Comparison of ENCODE assay signal across 21 mouse cellular contexts in genomic region chr8:103292896-103293295, GRCm38 (mm10).
DNase-seq lines count a peak whose midpoint lies in the region; ATAC-seq and TF ChIP-seq lines count a peak whose summit lies in the region.
"Had no signal": no experiment of that assay in that cellular context is flagged by ENCODE, and none has a peak within 500 bp of the region (broad histone marks: within the 10 kb centered on the region; RNA-seq: fewer than 3 reads in every experiment).

No protein-coding gene starts in this region.

- in situ Hi-C loops in Patski (cut with MboI; ENCODE audit: low pct_unique_long_range_greater_than_20kb): no loop called here

- H3K9ac ChIP-seq in embryonic facial prominence, embryonic 13.5 days: no peak overlapping the region
- H3K9ac ChIP-seq: embryonic facial prominence, embryonic 15.5 days; forebrain, embryonic 12.5 days; heart, embryonic 12.5 days; hindbrain, embryonic 14.5 days; intestine, embryonic 15.5 days had no signal

- DNase-seq in frontal cortex, adult 2 months (ENCODE audit: extremely low spot score in 1 of 2, low spot score in 1 of 2): no peak
- peak; percentile 37 for DNase-seq in Patski (ENCODE audit: low read depth, low spot score)
- DNase-seq in retina, postnatal 1 day: peak; percentile 28
- no peak for DNase-seq in left cerebral cortex, postnatal 10 days (ENCODE audit: extremely low spot score in 1 of 2, low spot score in 2 of 2)
- no peak for DNase-seq in embryo, embryonic 9.5 days (ENCODE audit: extremely low spot score)
- no peak for DNase-seq in lung, postnatal 14 days
- DNase-seq: adrenal gland, postnatal 14 days; cerebellum, adult 2 months; cerebellum, postnatal 14 days; gastrocnemius, adult 2 months; gastrocnemius, postnatal 25 days had no signal

- no peak for TF ChIP-seq CTCF in Patski (IDR thresholded peaks at IDR 0.05)

- 25% methylated on average over 2 of the region's 2 CpGs for WGBS in embryonic facial prominence, embryonic 13.5 days

- H3K4me1 ChIP-seq in embryonic facial prominence, embryonic 13.5 days: peaks cover 28% of the 10 kb centered on the region
- H3K4me1 ChIP-seq: heart, embryonic 12.5 days; intestine, embryonic 15.5 days had no signal

- no peaks in the 10 kb centered on the region for H3K27me3 ChIP-seq in Patski
- H3K27me3 ChIP-seq in embryonic facial prominence, embryonic 13.5 days: no peaks in the 10 kb centered on the region
- H3K27me3 ChIP-seq: CH12.LX; embryonic facial prominence, embryonic 15.5 days; heart, embryonic 12.5 days; intestine, embryonic 15.5 days had no signal

- 0 out of 2 replicates have a peak overlapping the region, but pooled peaks have one; percentile 5 for H3K27ac ChIP-seq in embryonic facial prominence, embryonic 13.5 days
- H3K27ac ChIP-seq: embryonic facial prominence, embryonic 15.5 days; forebrain, embryonic 12.5 days; gastrocnemius, adult 2 months; hindbrain, embryonic 10.5 days; hindbrain, embryonic 14.5 days; intestine, embryonic 15.5 days had no signal

- no peak overlapping the region for H3K4me2 ChIP-seq in embryonic facial prominence, embryonic 13.5 days
- H3K4me2 ChIP-seq: embryonic facial prominence, embryonic 15.5 days; forebrain, embryonic 12.5 days; heart, embryonic 12.5 days; hindbrain, embryonic 14.5 days; intestine, embryonic 15.5 days had no signal

- no peaks in the 10 kb centered on the region for H3K9me3 ChIP-seq in embryonic facial prominence, embryonic 13.5 days
- H3K9me3 ChIP-seq: embryonic facial prominence, embryonic 15.5 days; forebrain, embryonic 12.5 days; heart, embryonic 12.5 days; hindbrain, embryonic 10.5 days; intestine, embryonic 15.5 days had no signal

- CTCF ChIA-PET in Patski (lab: Charles Lee): interaction anchor here (1.0 to 1.4 kb wide), 2 partner anchors 9 to 16 kb away, joined by 3 to 5 read pairs; no protein-coding TSS in a partner anchor

- POLR2A ChIA-PET in Patski (lab: Charles Lee): no interaction called here

- intact Hi-C loops in left cerebral cortex, postnatal 10 days (cut with DNase I): no loop called here

- ATAC-seq in frontal cortex, adult (ENCODE audit: low TSS enrichment): peak; percentile 25; the same call in 1 of the 2 replicates
- ATAC-seq in Patski: peak; percentile 95
- no peak for ATAC-seq in embryonic facial prominence, embryonic 13.5 days (ENCODE audit: insufficient number of reproducible peaks, insufficient read depth, low FRiP score, low TSS enrichment, low read depth)
- ATAC-seq: forebrain, embryonic 16.5 days; intestine, embryonic 15.5 days had no signal

- no peaks in the 10 kb centered on the region for H3K36me3 ChIP-seq in embryonic facial prominence, embryonic 13.5 days
- H3K36me3 ChIP-seq: embryonic facial prominence, embryonic 15.5 days; forebrain, embryonic 12.5 days; heart, embryonic 12.5 days; hindbrain, embryonic 10.5 days; intestine, embryonic 15.5 days had no signal

- no peak overlapping the region for H3K4me3 ChIP-seq in embryonic facial prominence, embryonic 13.5 days
- H3K4me3 ChIP-seq: embryonic facial prominence, embryonic 15.5 days; forebrain, embryonic 12.5 days; gastrocnemius, adult 2 months; heart, embryonic 12.5 days; hindbrain, embryonic 10.5 days; intestine, embryonic 15.5 days had no signal

Comparison
In these comparisons a context has a peak if more than half of its experiments do, and no peak if none do; other contexts are left out.
1. DNase-seq: peak in Patski (single experiment) and retina, postnatal 1 day (single experiment); none in frontal cortex, adult 2 months (0 of 2), left cerebral cortex, postnatal 10 days (0 of 2), embryo, embryonic 9.5 days (single experiment) and lung, postnatal 14 days (single experiment).